In the genomic region with DNA sequence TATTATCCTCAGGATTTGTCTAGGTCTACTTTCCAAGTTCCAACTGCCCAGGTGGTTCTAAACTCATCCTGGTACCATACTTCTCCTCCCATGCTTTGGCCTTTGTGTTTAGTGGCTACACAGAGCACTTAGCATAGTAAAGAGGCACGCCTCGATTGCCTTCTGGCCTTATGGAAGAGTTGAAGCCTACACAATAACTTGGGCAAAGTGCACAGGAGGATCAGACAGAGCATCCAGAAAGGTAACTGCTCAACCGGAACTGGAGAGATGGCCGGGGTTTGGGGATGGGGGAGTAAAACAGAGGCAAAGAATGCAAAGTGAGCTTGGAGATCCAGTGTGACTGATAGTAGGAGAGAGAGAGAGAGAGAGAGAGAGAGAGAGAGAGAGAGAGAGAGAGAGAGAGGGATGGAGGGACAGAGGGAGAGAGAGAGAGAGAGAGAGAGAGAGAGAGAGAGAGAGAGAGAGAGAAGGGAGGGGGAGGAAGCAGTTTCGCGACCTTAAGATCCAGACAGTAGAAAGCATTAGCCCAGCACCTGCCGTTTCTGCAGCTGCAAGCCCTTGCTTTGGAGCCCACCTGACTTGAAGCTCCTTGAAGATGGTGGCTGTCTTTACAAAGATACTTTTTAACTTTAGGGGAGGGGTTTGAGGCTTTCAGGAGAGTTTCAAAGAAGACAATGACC, we compare ENCODE assay signal across 17 mouse cellular contexts. TPM values are rescaled to one million over a fixed set of nuclear protein-coding genes. Genes with fewer than 3 reads are reported as not detected.
DNase-seq lines count a peak whose midpoint lies in the region; ATAC-seq lines count a peak whose summit lies in the region.
"Had no signal": no experiment of that assay in that cellular context is flagged by ENCODE, and none has a peak within 500 bp of the region (broad histone marks: within the 10 kb centered on the region; RNA-seq: fewer than 3 reads in every experiment).

No protein-coding gene starts in this region.

- WGBS in hindbrain, embryonic 16.5 days = 30% methylated on average over 7 of the region's 7 CpGs

- ATAC-seq in hindbrain, embryonic 16.5 days = no peak

- no peak overlapping the region for H3K9ac ChIP-seq in hindbrain, embryonic 16.5 days (ENCODE audit: low read depth, low read length)
- H3K9ac ChIP-seq: embryonic facial prominence, embryonic 15.5 days; hindbrain, embryonic 13.5 days; liver, embryonic 13.5 days had no signal

- no peaks in the 10 kb centered on the region for H3K4me1 ChIP-seq in hindbrain, embryonic 16.5 days (ENCODE audit: control insufficient read depth, insufficient read depth, low read depth, low read length)

- H3K36me3 ChIP-seq in hindbrain, embryonic 16.5 days (ENCODE audit: control insufficient read depth, insufficient read depth, low read length) = no peaks in the 10 kb centered on the region
- H3K36me3 ChIP-seq: embryonic facial prominence, embryonic 15.5 days; hindbrain, embryonic 13.5 days; liver, embryonic 13.5 days; midbrain, embryonic 12.5 days had no signal

- no peak overlapping the region for H3K4me2 ChIP-seq in hindbrain, embryonic 16.5 days (ENCODE audit: low read length)

- no peak overlapping the region for H3K4me3 ChIP-seq in hindbrain, embryonic 16.5 days (ENCODE audit: low read length)

- H3K27me3 ChIP-seq in hindbrain, embryonic 16.5 days (replicated peaks; ENCODE audit: control insufficient read depth, insufficient read depth, low read length) = no peaks in the 10 kb centered on the region

- no peak overlapping the region for H3K27ac ChIP-seq in hindbrain, embryonic 16.5 days (ENCODE audit: low read depth, low read length)
- H3K27ac ChIP-seq: embryonic facial prominence, embryonic 15.5 days; gastrocnemius, adult 2 months; hindbrain, embryonic 13.5 days; liver, embryonic 13.5 days; midbrain, embryonic 12.5 days had no signal

- H3K9me3 ChIP-seq in hindbrain, embryonic 16.5 days (ENCODE audit: control insufficient read depth, low read length) = no peaks in the 10 kb centered on the region
- H3K9me3 ChIP-seq: embryonic facial prominence, embryonic 15.5 days; hindbrain, embryonic 13.5 days; liver, embryonic 13.5 days; midbrain, embryonic 12.5 days had no signal

- DNase-seq in testis, postnatal 14 days (ENCODE audit: low spot score) = peak; percentile 32
- DNase-seq in testis, postnatal 10 days (ENCODE audit: low spot score) = no peak
- peak; percentile 53 for DNase-seq in R1 (ENCODE audit: low read depth, low spot score)
- DNase-seq in thymus, postnatal 0 days (ENCODE audit: low spot score) = peak; percentile 70
- DNase-seq in yolk sac, embryonic 10.5 days (ENCODE audit: low spot score) = peak; percentile 55
- no peak for DNase-seq in spleen, adult 18-20 months
- DNase-seq in right cerebral cortex, adult 2 months (ENCODE audit: low spot score in 2 of 2) = no peak
- DNase-seq: adrenal gland, postnatal 25 days; cerebellum, adult 9-10 months; gastrocnemius, adult 2 months; liver, embryonic 13.5 days; lung, embryonic 14.5 days; right cerebral cortex, postnatal 14 days had no signal

RNA-seq across cellular contexts. Expression of a gene that starts 1.1 kb away (rescaled TPM):
- polyA plus RNA-seq in thymus, postnatal 0 days (2015; fragmentation: Nextera tagmentation; extraction: Ambion mirVana) = 23.6 and 24.5 TPM in 2 replicates
- polyA plus RNA-seq in hindbrain, embryonic 16.5 days (2015; fragmentation: Nextera tagmentation; extraction: Ambion mirVana) = 1.6 and 1.9 TPM in 2 replicates

Comparison
In these comparisons a context has a peak if more than half of its experiments do, and no peak if none do; other contexts are left out.
1. DNase-seq: peak in testis, postnatal 14 days (single experiment), R1 (single experiment), thymus, postnatal 0 days (single experiment) and yolk sac, embryonic 10.5 days (single experiment); none in testis, postnatal 10 days (single experiment), spleen, adult 18-20 months (0 of 2) and right cerebral cortex, adult 2 months (0 of 2).